Mouse (Mus musculus): ENCODE measurements around the gene Clrn2. TPM values are rescaled to one million over a fixed set of nuclear protein-coding genes. Genes with fewer than 3 reads are reported as not detected.

Gene Clrn2
- total RNA-seq, 4 experiments from 2014 or later, result not detected

Other genes with a start within 250 kb of the Clrn2 start
- 100 to 1,000 TPM; 112 to 136 (median 124) TPM for gene Qdpr, start 3.5 kb upstream of the Clrn2 start, total RNA-seq (2022)
- gene Lap3, start 39.6 kb downstream of the Clrn2 start, total RNA-seq (2022), result 10 to 100 TPM; 48.6 to 67.8 (median 56.1) TPM
- 100 to 1,000 TPM in 3 of 4 experiments, 10 to 100 TPM in 1; 95.4 to 122 (median 111) TPM for gene Med28, start 66.5 kb downstream of the Clrn2 start, total RNA-seq (2022)
- under 1 TPM; 0.24 to 0.43 (median 0.36) TPM for gene Fam184b, start 185.9 kb downstream of the Clrn2 start, total RNA-seq (2022)
- 1 to 10 TPM in 2 of 4 experiments, under 1 TPM in 2; 0.46 to 1.7 (median 1.1) TPM for gene Ncapg, start 216.2 kb downstream of the Clrn2 start, total RNA-seq (2022)